Mouse (Mus musculus): ENCODE measurements at regions not wholly inside any gene's neighbourhood (a gene's known extent, or its start where the extent isn't known, plus 50 kb on each side); places are given as distances from the start of the nearest gene placed in this dataset.

- H3K79me2 ChIP-seq (ENCODE audit: control insufficient read depth, insufficient read depth, low read length): no peaks in the 10 kb centered on the region
- no peak overlapping the region for H3K9ac ChIP-seq (ENCODE audit: low read depth, low read length)
- H3K27ac ChIP-seq (replicated peaks; ENCODE audit: insufficient read depth, low read depth, low read length): no peak overlapping the region
- TF ChIP-seq CTCF (IDR thresholded peaks at IDR 0.05; ENCODE audit: low read depth, low read length) (no peak), POLR2A (IDR thresholded peaks at IDR 0.05; ENCODE audit: extremely low read depth, insufficient read depth, low read length) (no peak)
- 60% methylated on average over 7 of the region's 7 CpGs for WGBS
- no peaks in the 10 kb centered on the region for H3K4me1 ChIP-seq (ENCODE audit: control insufficient read depth, insufficient read depth, low read length)
- H3K27me3 ChIP-seq (ENCODE audit: control insufficient read depth, insufficient read depth, low read length): no peaks in the 10 kb centered on the region
- H3K36me3 ChIP-seq (ENCODE audit: control insufficient read depth, insufficient read depth, low read length): no peaks in the 10 kb centered on the region
- DNase-seq (ENCODE audit: extremely low read depth, low read depth, low spot score): no peak
- no peak overlapping the region for H3K4me3 ChIP-seq (ENCODE audit: insufficient read depth, low read depth, low read length)
Measured at GRCm38 (mm10) chr16:15070485-15070960, 164.1 kb downstream of the Efcab1 start.

- H3K4me3 ChIP-seq (ENCODE audit: insufficient read depth, low read depth, low read length): no peak overlapping the region
- TF ChIP-seq CTCF (IDR thresholded peaks at IDR 0.05; ENCODE audit: low read depth, low read length): no peak
- no peak for TF ChIP-seq POLR2A (IDR thresholded peaks at IDR 0.05; ENCODE audit: extremely low read depth, insufficient read depth, low read length)
- DNase-seq (ENCODE audit: extremely low read depth, low read depth, low spot score): no peak
- no peaks in the 10 kb centered on the region for H3K27me3 ChIP-seq (ENCODE audit: control insufficient read depth, insufficient read depth, low read length)
- H3K4me1 ChIP-seq (ENCODE audit: control insufficient read depth, insufficient read depth, low read length): no peaks in the 10 kb centered on the region
- H3K27ac ChIP-seq (replicated peaks; ENCODE audit: insufficient read depth, low read depth, low read length): no peak overlapping the region
- H3K9ac ChIP-seq (ENCODE audit: low read depth, low read length): no peak overlapping the region
- no peaks in the 10 kb centered on the region for H3K79me2 ChIP-seq (ENCODE audit: control insufficient read depth, insufficient read depth, low read length)
- H3K36me3 ChIP-seq (ENCODE audit: control insufficient read depth, insufficient read depth, low read length): no peaks in the 10 kb centered on the region
Measured at GRCm38 (mm10) chr16:15074407-15074806, 168.0 kb downstream of the Efcab1 start.

GRCm38 (mm10) chr16:15083692-15084091, 177.3 kb downstream of the Efcab1 start:
- H3K36me3 ChIP-seq (ENCODE audit: control insufficient read depth, insufficient read depth, low read length): no peaks in the 10 kb centered on the region
- H3K27ac ChIP-seq (replicated peaks; ENCODE audit: insufficient read depth, low read depth, low read length): no peak overlapping the region
- no peak for DNase-seq (ENCODE audit: extremely low read depth, low read depth, low spot score)
- H3K4me3 ChIP-seq (ENCODE audit: insufficient read depth, low read depth, low read length): no peak overlapping the region
- H3K4me1 ChIP-seq (ENCODE audit: control insufficient read depth, insufficient read depth, low read length): no peaks in the 10 kb centered on the region
- no peaks in the 10 kb centered on the region; the same call in 1 of the 2 replicates for H3K27me3 ChIP-seq (ENCODE audit: control insufficient read depth, insufficient read depth, low read length)
- no peak overlapping the region for H3K9ac ChIP-seq (ENCODE audit: low read depth, low read length)
- WGBS: 77% methylated on average over 3 of the region's 3 CpGs
- H3K79me2 ChIP-seq (ENCODE audit: control insufficient read depth, insufficient read depth, low read length): no peaks in the 10 kb centered on the region
- TF ChIP-seq POLR2A (IDR thresholded peaks at IDR 0.05; ENCODE audit: extremely low read depth, insufficient read depth, low read length): no peak
- TF ChIP-seq CTCF (IDR thresholded peaks at IDR 0.05; ENCODE audit: low read depth, low read length): no peak

GRCm38 (mm10) chr16:15084147-15084752, 177.8 kb downstream of the Efcab1 start:
- H3K27ac ChIP-seq (replicated peaks; ENCODE audit: insufficient read depth, low read depth, low read length): peak overlapping the region; percentile 39; the same call in 1 of the 2 replicates

GRCm38 (mm10) chr16:15084753-15085728, 178.6 kb downstream of the Efcab1 start:
- Histone ChIP-seq H3K9ac (ENCODE audit: low read depth, low read length) (peak overlapping the region; percentile 38; the same call in 1 of the 2 replicates), H3K4me1 (ENCODE audit: control insufficient read depth, insufficient read depth, low read length) (no peaks in the 10 kb centered on the region), H3K27ac (replicated peaks; ENCODE audit: insufficient read depth, low read depth, low read length) (peak overlapping the region; percentile 47; the same call in 1 of the 2 replicates), H3K4me3 (ENCODE audit: insufficient read depth, low read depth, low read length) (peak overlapping the region; percentile 22; the same call in 1 of the 2 replicates), H3K79me2 (ENCODE audit: control insufficient read depth, insufficient read depth, low read length) (no peaks in the 10 kb centered on the region), H3K27me3 (ENCODE audit: control insufficient read depth, insufficient read depth, low read length) (no peaks in the 10 kb centered on the region; the same call in 1 of the 2 replicates), H3K36me3 (ENCODE audit: control insufficient read depth, insufficient read depth, low read length) (no peaks in the 10 kb centered on the region)
- DNase-seq (ENCODE audit: extremely low read depth, low read depth, low spot score): peak; percentile 24
- WGBS: 3% methylated on average over 56 of the region's 56 CpGs
- TF ChIP-seq CTCF (IDR thresholded peaks at IDR 0.05; ENCODE audit: low read depth, low read length): no peak

More at GRCm38 (mm10) chr16:15084147-15084752, 177.8 kb downstream of the Efcab1 start:
- no peak for DNase-seq (ENCODE audit: extremely low read depth, low read depth, low spot score)
- H3K9ac ChIP-seq (ENCODE audit: low read depth, low read length): no peak overlapping the region
- TF ChIP-seq POLR2A (IDR thresholded peaks at IDR 0.05; ENCODE audit: extremely low read depth, insufficient read depth, low read length) (no peak), CTCF (IDR thresholded peaks at IDR 0.05; ENCODE audit: low read depth, low read length) (no peak)
- H3K27me3 ChIP-seq (ENCODE audit: control insufficient read depth, insufficient read depth, low read length): no peaks in the 10 kb centered on the region; the same call in 1 of the 2 replicates
- H3K36me3 ChIP-seq (ENCODE audit: control insufficient read depth, insufficient read depth, low read length): no peaks in the 10 kb centered on the region
- H3K4me1 ChIP-seq (ENCODE audit: control insufficient read depth, insufficient read depth, low read length): no peaks in the 10 kb centered on the region
- WGBS: 27% methylated on average over 10 of the region's 10 CpGs
- H3K79me2 ChIP-seq (ENCODE audit: control insufficient read depth, insufficient read depth, low read length): no peaks in the 10 kb centered on the region
- H3K4me3 ChIP-seq (ENCODE audit: insufficient read depth, low read depth, low read length): no peak overlapping the region
